Mouse (Mus musculus) hindbrain, embryonic 11.5 days (tissue): ENCODE measurements at regions not wholly inside any gene's neighbourhood (a gene's known extent, or its start where the extent isn't known, plus 50 kb on each side); places are given as distances from the start of the nearest gene placed in this dataset.
A peak's percentile ranks its signal among the peaks of the same experiment; 100 is the strongest.

Experiments
- ATAC-seq: fragments of 200-750 bp; cut with Nextera tagmentation; 2 replicates; pipeline ENCODE4 v1.8.0; 2017; ENCODE audit warnings: mild to moderate bottlenecking, moderate TSS enrichment, moderate library complexity; ENCODE audit not compliant: low FRiP score
- DNase-seq: peaks from one replicate; pipeline ENCODE4 v3.0.0-alpha.2; 2015; ENCODE audit warnings: low spot score
- H3K27ac ChIP-seq: fragments of 300-500 bp; sonication (generic); 2 replicates; pipeline ENCODE4 v1.5.1; 2014; ENCODE audit warnings: mild to moderate bottlenecking, low read depth, low read length
- H3K27me3 ChIP-seq: fragments of 300-500 bp; sonication (generic); 2 replicates; pipeline ENCODE4 v1.6.1; 2014; ENCODE audit warnings: mild to moderate bottlenecking, low read length, moderate library complexity, mixed read lengths; ENCODE audit not compliant: control insufficient read depth, insufficient read depth
- H3K36me3 ChIP-seq: fragments of 300-500 bp; sonication (generic); 2 replicates; pipeline ENCODE4 v1.6.1; 2014; ENCODE audit warnings: mild to moderate bottlenecking, low read length, moderate library complexity, mixed read lengths; ENCODE audit not compliant: control insufficient read depth, insufficient read depth
- H3K4me1 ChIP-seq: fragments of 300-500 bp; sonication (generic); replicated peaks from 2 replicates; pipeline ENCODE4 v1.6.1; 2014; ENCODE audit warnings: low read length, mixed read lengths; ENCODE audit not compliant: control insufficient read depth, insufficient read depth
- H3K4me2 ChIP-seq: fragments of 300-500 bp; sonication (generic); replicated peaks from 2 replicates; pipeline ENCODE4 v1.6.1; 2014; ENCODE audit warnings: mild to moderate bottlenecking, low read depth, low read length
- H3K4me3 ChIP-seq: fragments of 300-500 bp; sonication (generic); 2 replicates; pipeline ENCODE4 v1.5.1; 2014; ENCODE audit warnings: low read depth, low read length
- H3K9ac ChIP-seq: fragments of 300-500 bp; sonication (generic); 2 replicates; pipeline ENCODE4 v1.6.1; 2014; ENCODE audit warnings: low read depth, low read length
- H3K9me3 ChIP-seq: fragments of 300-500 bp; sonication (generic); 2 replicates; pipeline ENCODE4 v1.6.1; 2016; ENCODE audit warnings: low read length; ENCODE audit not compliant: control insufficient read depth
- WGBS: fragments of 180-500 bp; shearing (Covaris S2); extraction: QIAGEN DNeasy Blood & Tissue Kit; methylation state at CpG from one replicate; pipeline ENCODE4 v1.1.7; 2014; 5-methylcytosine and 5-hydroxymethylcytosine counted together

DNA sequence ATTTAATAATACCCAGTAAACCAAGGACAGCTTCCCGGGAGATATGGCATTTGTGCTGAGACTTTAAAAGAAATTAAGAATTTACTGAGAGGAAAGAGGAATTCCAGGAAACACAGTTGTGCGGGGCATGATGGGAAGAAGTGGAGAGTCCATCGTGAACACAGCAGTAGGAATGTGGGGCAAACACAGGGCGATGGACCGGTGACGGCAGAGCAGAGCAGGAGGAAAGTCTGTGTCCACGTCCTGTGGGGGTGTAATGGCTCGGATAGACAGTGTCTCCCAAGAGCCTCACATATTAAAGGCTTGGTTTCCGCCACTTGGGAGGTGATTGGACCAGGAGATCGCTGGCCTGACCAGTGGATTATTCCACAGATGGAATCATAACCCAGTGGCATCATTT lies 215.4 kb upstream of the Pkdcc start:
- no peaks in the 10 kb centered on the region for H3K9me3 ChIP-seq
- no peak overlapping the region for H3K4me3 ChIP-seq
- H3K9ac ChIP-seq = no peak overlapping the region
- no peak overlapping the region for H3K4me2 ChIP-seq
- no peaks in the 10 kb centered on the region for H3K36me3 ChIP-seq
- H3K27ac ChIP-seq = no peak overlapping the region
- ATAC-seq = no peak
- WGBS = 79% methylated on average over 10 of the region's 10 CpGs
- H3K4me1 ChIP-seq = no peaks in the 10 kb centered on the region
- no peaks in the 10 kb centered on the region for H3K27me3 ChIP-seq
- no peak for DNase-seq

GRCm38 (mm10) chr17:83000411-83000810 lies 214.7 kb upstream of the Pkdcc start:
- no peaks in the 10 kb centered on the region for H3K9me3 ChIP-seq
- no peaks in the 10 kb centered on the region for H3K4me1 ChIP-seq
- no peak overlapping the region for H3K9ac ChIP-seq
- WGBS = 68% methylated on average over 8 of the region's 8 CpGs
- no peaks in the 10 kb centered on the region for H3K36me3 ChIP-seq
- no peaks in the 10 kb centered on the region for H3K27me3 ChIP-seq
- H3K4me3 ChIP-seq = no peak overlapping the region
- no peak overlapping the region for H3K27ac ChIP-seq
- no peak overlapping the region for H3K4me2 ChIP-seq
- DNase-seq (no peak), ATAC-seq (no peak)

DNA sequence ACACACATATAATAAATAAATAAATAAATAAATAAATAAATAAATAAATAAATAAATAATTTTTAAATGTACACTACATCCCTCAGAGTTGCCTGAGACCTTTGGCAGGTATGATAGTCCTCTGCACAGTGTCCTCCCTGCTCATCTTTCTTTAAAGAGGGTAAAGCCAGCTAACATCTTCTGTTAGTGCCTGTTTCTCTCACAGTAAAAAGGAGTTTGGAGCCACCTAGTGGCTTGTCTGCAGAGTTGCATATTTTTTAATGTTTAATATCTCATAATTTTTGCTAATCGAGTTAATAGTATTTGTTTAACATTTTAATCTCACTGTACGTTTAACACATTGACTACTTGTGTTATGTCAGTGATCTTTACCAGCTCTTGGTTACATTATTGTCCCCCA lies 213.5 kb upstream of the Pkdcc start:
- DNase-seq = peak; percentile 53

GRCm38 (mm10) chr17:83010845-83011244 lies 204.2 kb upstream of the Pkdcc start:
- 90% methylated on average over 1 of the region's 1 CpGs for WGBS

More for the DNA sequence above, 213.5 kb upstream of the Pkdcc start:
- WGBS = 16% methylated on average over 2 of the region's 2 CpGs
- H3K9me3 ChIP-seq = no peaks in the 10 kb centered on the region
- H3K27ac ChIP-seq = no peak overlapping the region
- no peak overlapping the region for H3K4me3 ChIP-seq
- no peaks in the 10 kb centered on the region for H3K36me3 ChIP-seq
- no peak overlapping the region for H3K9ac ChIP-seq
- ATAC-seq = peak; percentile 73; the same call in 1 of the 2 replicates
- no peaks in the 10 kb centered on the region for H3K27me3 ChIP-seq
- H3K4me1 ChIP-seq = no peaks in the 10 kb centered on the region
- no peak overlapping the region for H3K4me2 ChIP-seq

GRCm38 (mm10) chr17:83015656-83016055 lies 199.4 kb upstream of the Pkdcc start:
- WGBS = 71% methylated on average over 2 of the region's 2 CpGs
- Histone ChIP-seq H3K4me3 (no peak overlapping the region), H3K36me3 (no peaks in the 10 kb centered on the region), H3K27me3 (no peaks in the 10 kb centered on the region), H3K27ac (no peak overlapping the region), H3K9ac (no peak overlapping the region), H3K4me1 (no peaks in the 10 kb centered on the region), H3K4me2 (no peak overlapping the region), H3K9me3 (no peaks in the 10 kb centered on the region)
- DNase-seq (no peak), ATAC-seq (no peak)

More at GRCm38 (mm10) chr17:83010845-83011244, 204.2 kb upstream of the Pkdcc start:
- H3K4me3 ChIP-seq = no peak overlapping the region
- ATAC-seq (no peak), DNase-seq (peak; percentile 49)
- no peaks in the 10 kb centered on the region for H3K4me1 ChIP-seq
- no peak overlapping the region for H3K27ac ChIP-seq
- no peaks in the 10 kb centered on the region for H3K9me3 ChIP-seq
- H3K36me3 ChIP-seq = no peaks in the 10 kb centered on the region
- H3K27me3 ChIP-seq = no peaks in the 10 kb centered on the region
- H3K4me2 ChIP-seq = no peak overlapping the region
- H3K9ac ChIP-seq = no peak overlapping the region

GRCm38 (mm10) chr17:83016936-83017335 lies 198.2 kb upstream of the Pkdcc start:
- H3K27ac ChIP-seq = no peak overlapping the region
- WGBS = 99% methylated on average over 5 of the region's 5 CpGs
- DNase-seq = no peak

GRCm38 (mm10) chr17:83019267-83019666 lies 195.8 kb upstream of the Pkdcc start:
- WGBS = 81% methylated on average over 5 of the region's 5 CpGs
- ATAC-seq = no peak

More at GRCm38 (mm10) chr17:83016936-83017335, 198.2 kb upstream of the Pkdcc start:
- no peak for ATAC-seq
- Histone ChIP-seq H3K4me2 (no peak overlapping the region), H3K9me3 (no peaks in the 10 kb centered on the region), H3K36me3 (no peaks in the 10 kb centered on the region), H3K27me3 (no peaks in the 10 kb centered on the region), H3K4me1 (no peaks in the 10 kb centered on the region), H3K4me3 (no peak overlapping the region), H3K9ac (no peak overlapping the region)

GRCm38 (mm10) chr17:83020576-83020975 lies 194.5 kb upstream of the Pkdcc start:
- H3K36me3 ChIP-seq = no peaks in the 10 kb centered on the region
- H3K4me1 ChIP-seq = no peaks in the 10 kb centered on the region
- no peak for ATAC-seq
- no peak overlapping the region for H3K4me2 ChIP-seq
- WGBS = 83% methylated on average over 10 of the region's 10 CpGs
- no peak overlapping the region for H3K27ac ChIP-seq
- no peak overlapping the region for H3K9ac ChIP-seq
- no peaks in the 10 kb centered on the region for H3K27me3 ChIP-seq
- no peak overlapping the region for H3K4me3 ChIP-seq
- no peak for DNase-seq
- H3K9me3 ChIP-seq = no peaks in the 10 kb centered on the region

More at GRCm38 (mm10) chr17:83019267-83019666, 195.8 kb upstream of the Pkdcc start:
- H3K4me2 ChIP-seq = no peak overlapping the region
- H3K9ac ChIP-seq = no peak overlapping the region
- H3K4me1 ChIP-seq = no peaks in the 10 kb centered on the region
- H3K9me3 ChIP-seq = no peaks in the 10 kb centered on the region
- no peaks in the 10 kb centered on the region for H3K36me3 ChIP-seq
- no peak for DNase-seq
- no peak overlapping the region for H3K4me3 ChIP-seq
- no peaks in the 10 kb centered on the region for H3K27me3 ChIP-seq
- no peak overlapping the region for H3K27ac ChIP-seq

DNA sequence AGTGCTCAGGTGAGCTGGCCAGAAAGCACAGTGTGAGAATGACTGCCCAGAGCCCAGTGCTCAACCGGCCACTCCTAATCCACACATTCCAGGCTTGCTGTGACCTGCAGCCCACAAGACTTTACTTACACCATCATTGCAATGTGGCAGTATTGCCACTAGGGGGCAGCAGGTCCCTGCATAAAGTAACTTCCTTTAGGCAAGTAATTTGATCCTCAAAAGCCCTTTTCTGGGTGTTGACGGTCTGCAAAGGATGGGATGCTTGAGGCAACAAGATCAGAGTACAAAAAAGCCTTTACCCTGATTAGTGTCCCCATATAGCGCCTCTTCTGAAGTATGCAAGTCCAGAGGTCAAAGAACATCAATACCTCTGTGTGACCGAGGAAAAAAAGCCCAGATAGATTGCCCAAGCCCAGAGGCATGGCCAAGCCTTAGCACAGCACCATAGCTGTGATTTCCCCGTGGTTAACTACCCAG lies 189.7 kb upstream of the Pkdcc start:
- Histone ChIP-seq H3K4me1 (no peaks in the 10 kb centered on the region), H3K4me2 (no peak overlapping the region), H3K9me3 (no peaks in the 10 kb centered on the region), H3K27ac (no peak overlapping the region), H3K4me3 (no peak overlapping the region), H3K36me3 (no peaks in the 10 kb centered on the region), H3K9ac (no peak overlapping the region), H3K27me3 (no peaks in the 10 kb centered on the region)
- WGBS = 16% methylated on average over 5 of the region's 5 CpGs
- peak; percentile 75 for ATAC-seq
- DNase-seq = peak; percentile 90
